Mouse (Mus musculus): Measurements from ENCODE around the gene Plekha5. TPM values are rescaled to one million over a fixed set of nuclear protein-coding genes. Genes with fewer than 3 reads are reported as not detected.
"Not testable (repeated sequence)": the region's sequence is repeated elsewhere in the genome, so short reads cannot be mapped to it uniquely, and the experiment has no call there.

Plekha5 gene
- total RNA-seq, 2 experiments from 2014 or later, result 29.6 to 37.9 TPM

GRCm38 (mm10) chr6:140577822-140578170 is 153.9 kb downstream of the Plekha5 start:
- no peak for DNase-seq

- DNase-seq, result not testable (repeated sequence)
Measured at GRCm38 (mm10) chr6:140578985-140579384, 155.1 kb downstream of the Plekha5 start.

- no peak for DNase-seq
Measured at GRCm38 (mm10) chr6:140580170-140580569, 156.3 kb downstream of the Plekha5 start.

- no peak for DNase-seq
Measured at GRCm38 (mm10) chr6:140586714-140587259, 162.9 kb downstream of the Plekha5 start.

- DNase-seq, result peak; percentile 40
Measured at GRCm38 (mm10) chr6:140591331-140591730, 167.5 kb downstream of the Plekha5 start.

GRCm38 (mm10) chr6:140592713-140593112 is 168.9 kb downstream of the Plekha5 start:
- DNase-seq, result no peak

- DNase-seq, result peak; percentile 87
Measured at GRCm38 (mm10) chr6:140593420-140594170, 169.7 kb downstream of the Plekha5 start.

GRCm38 (mm10) chr6:140595551-140595950 is 171.7 kb downstream of the Plekha5 start:
- not testable (repeated sequence) for DNase-seq

GRCm38 (mm10) chr6:140597381-140598329 is 173.8 kb downstream of the Plekha5 start:
- DNase-seq, result no peak

GRCm38 (mm10) chr6:140598516-140598915 is 174.7 kb downstream of the Plekha5 start:
- DNase-seq, result no peak

- DNase-seq, result no peak
Measured at GRCm38 (mm10) chr6:140599337-140599736, 175.5 kb downstream of the Plekha5 start.

GRCm38 (mm10) chr6:140600671-140601070 is 176.8 kb downstream of the Plekha5 start:
- not testable (repeated sequence) for DNase-seq

GRCm38 (mm10) chr6:140601175-140601574 is 177.3 kb downstream of the Plekha5 start:
- DNase-seq, result no peak

- DNase-seq, result no peak
Measured at GRCm38 (mm10) chr6:140603228-140603944, 179.5 kb downstream of the Plekha5 start.

- DNase-seq, result not testable (repeated sequence)
Measured at GRCm38 (mm10) chr6:140605173-140605572, 181.3 kb downstream of the Plekha5 start.

- no peak for DNase-seq
Measured at GRCm38 (mm10) chr6:140605732-140606131, 181.9 kb downstream of the Plekha5 start.

GRCm38 (mm10) chr6:140606534-140606933 is 182.7 kb downstream of the Plekha5 start:
- DNase-seq, result no peak

- no peak for DNase-seq
Measured at GRCm38 (mm10) chr6:140608666-140609065, 184.8 kb downstream of the Plekha5 start.

- DNase-seq, result no peak
Measured at GRCm38 (mm10) chr6:140609533-140609932, 185.7 kb downstream of the Plekha5 start.

- DNase-seq, result no peak
Measured at GRCm38 (mm10) chr6:140610117-140610516, 186.3 kb downstream of the Plekha5 start.

- DNase-seq, result no peak
Measured at GRCm38 (mm10) chr6:140611282-140611681, 187.4 kb downstream of the Plekha5 start.

GRCm38 (mm10) chr6:140611893-140612473 is 188.1 kb downstream of the Plekha5 start:
- DNase-seq, result no peak
